Mouse (Mus musculus): ENCODE measurements at regions not wholly inside any gene's neighbourhood (a gene's known extent, or its start where the extent isn't known, plus 50 kb on each side); places are given as distances from the start of the nearest gene placed in this dataset.

DNA sequence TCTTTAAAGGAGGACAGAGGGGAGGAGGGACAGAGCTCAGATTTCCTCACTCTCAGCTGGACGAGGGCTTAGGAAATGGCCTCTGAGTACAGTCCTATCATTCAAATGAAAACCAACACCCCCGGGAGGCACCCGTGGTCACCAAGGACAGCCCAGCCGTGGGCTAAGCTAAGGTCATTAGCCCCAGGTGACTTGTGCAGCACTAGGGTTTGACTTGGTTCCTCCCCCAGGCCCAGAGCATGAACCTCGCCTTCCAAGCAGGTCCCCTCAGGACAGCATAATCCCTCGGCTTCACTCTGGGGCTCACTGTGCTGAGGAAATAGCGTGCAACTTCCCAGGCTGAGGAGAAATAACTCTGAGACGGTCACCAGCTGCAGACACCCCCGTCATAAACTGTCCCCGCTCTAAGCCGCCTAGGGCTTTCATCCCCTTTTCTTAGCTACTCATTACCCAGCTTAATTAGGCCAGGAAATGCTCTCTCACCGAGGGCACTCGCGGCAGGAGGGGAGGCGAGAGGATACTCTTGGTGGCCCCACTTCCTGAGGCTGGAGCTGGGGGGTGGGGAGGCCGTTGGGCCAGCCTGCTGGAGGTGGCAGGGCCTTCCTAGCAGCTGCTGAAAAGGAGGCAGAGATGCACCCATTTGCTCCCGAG lies 61.0 kb upstream of the Hdhd5 start:
- Histone ChIP-seq H3K4me2 (replicated peaks) (peak overlapping the region; percentile 49), H3K4me1 (peaks cover 15% of the 10 kb centered on the region), H3K9me3 (no peaks in the 10 kb centered on the region), H3K4me3 (no peak overlapping the region), H3K36me3 (no peaks in the 10 kb centered on the region), H3K9ac (no peak overlapping the region), H3K27ac (peak overlapping the region; percentile 39; the same call in 1 of the 2 replicates), H3K27me3 (no peaks in the 10 kb centered on the region)
- 2% methylated on average over 17 of the region's 17 CpGs for WGBS
- ATAC-seq (ENCODE audit: low FRiP score, low read depth) = peak; percentile 48; the same call in 1 of the 2 replicates

DNA sequence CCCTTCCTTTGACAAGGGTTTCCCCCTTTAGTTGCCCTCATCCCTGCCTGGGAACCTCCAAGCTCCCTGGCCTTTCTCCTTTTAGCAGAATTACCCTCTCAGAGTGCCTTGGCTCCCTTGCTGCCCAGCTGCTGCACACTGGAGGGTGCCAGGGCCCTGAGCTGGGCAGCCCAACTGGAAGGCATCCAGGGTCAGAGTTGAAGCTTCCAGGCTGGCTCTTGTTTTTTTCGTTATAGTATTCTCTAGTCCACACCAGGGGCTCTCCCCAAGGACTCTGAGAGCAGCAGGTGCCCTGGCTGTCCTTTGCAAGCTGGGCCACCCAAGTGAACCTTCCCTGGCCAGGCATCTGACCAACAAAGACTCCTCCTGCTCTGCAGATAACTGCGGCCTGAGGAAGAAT lies 59.1 kb upstream of the Hdhd5 start:
- H3K36me3 ChIP-seq = no peaks in the 10 kb centered on the region
- H3K4me2 ChIP-seq (replicated peaks) = no peak overlapping the region
- 74% methylated on average over 2 of the region's 2 CpGs for WGBS
- H3K9me3 ChIP-seq = no peaks in the 10 kb centered on the region
- H3K9ac ChIP-seq = no peak overlapping the region
- H3K4me3 ChIP-seq = no peak overlapping the region
- no peak for ATAC-seq (ENCODE audit: low FRiP score, low read depth)
- H3K4me1 ChIP-seq = peaks cover 22% of the 10 kb centered on the region
- no peaks in the 10 kb centered on the region for H3K27me3 ChIP-seq
- H3K27ac ChIP-seq = no peak overlapping the region

DNA sequence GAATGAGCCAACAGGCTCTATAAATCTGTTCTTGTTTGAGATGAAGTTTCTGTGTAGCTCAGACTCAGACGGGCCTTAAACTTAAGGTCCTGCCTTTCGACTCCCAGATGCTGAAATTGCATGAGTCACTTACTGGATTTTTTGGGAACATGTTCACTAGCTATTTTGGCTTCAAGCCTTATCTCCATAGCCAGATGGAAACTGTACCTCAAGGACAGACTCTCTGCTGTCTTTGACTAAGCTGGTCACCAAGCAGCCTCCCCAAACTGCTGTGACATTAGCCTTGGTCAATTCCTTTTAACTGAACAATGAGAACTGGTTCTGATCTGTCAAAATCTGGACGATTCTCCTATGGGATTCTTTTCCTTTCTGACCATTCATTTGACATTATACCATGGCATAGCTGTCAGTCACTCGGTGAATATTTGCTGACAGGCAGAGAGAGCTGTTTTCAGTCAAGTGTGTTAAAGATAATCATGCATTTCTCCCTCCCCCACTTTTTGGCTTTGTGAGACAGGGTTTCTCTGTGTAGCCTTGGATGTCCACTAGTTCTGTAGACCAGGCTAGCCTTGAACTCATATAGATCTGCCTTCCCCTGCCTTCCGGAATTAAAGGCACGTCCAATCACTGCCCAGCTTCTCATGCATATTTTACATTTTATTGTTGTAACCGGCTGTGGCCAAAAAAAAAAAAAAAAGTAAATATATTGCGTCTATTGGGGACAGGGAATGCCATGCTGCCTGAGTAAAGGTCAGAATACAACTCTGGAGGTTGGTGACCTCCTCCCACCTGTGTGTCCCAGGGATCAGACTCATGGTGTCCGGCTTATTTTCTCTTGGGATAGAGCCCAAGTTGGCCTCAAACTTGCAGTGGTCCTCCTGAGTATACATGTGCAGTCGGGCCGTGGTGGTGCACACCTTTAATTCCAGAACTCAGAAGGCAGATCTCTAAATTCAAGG lies 57.9 kb upstream of the Hdhd5 start:
- 83% methylated on average over 11 of the region's 11 CpGs for WGBS
- H3K27me3 ChIP-seq = no peaks in the 10 kb centered on the region
- H3K27ac ChIP-seq = no peak overlapping the region
- H3K4me3 ChIP-seq = no peak overlapping the region
- peaks cover 24% of the 10 kb centered on the region for H3K4me1 ChIP-seq
- no peaks in the 10 kb centered on the region for H3K9me3 ChIP-seq
- no peak for ATAC-seq (ENCODE audit: low FRiP score, low read depth)
- no peaks in the 10 kb centered on the region for H3K36me3 ChIP-seq
- H3K4me2 ChIP-seq (replicated peaks) = no peak overlapping the region
- H3K9ac ChIP-seq = no peak overlapping the region

DNA sequence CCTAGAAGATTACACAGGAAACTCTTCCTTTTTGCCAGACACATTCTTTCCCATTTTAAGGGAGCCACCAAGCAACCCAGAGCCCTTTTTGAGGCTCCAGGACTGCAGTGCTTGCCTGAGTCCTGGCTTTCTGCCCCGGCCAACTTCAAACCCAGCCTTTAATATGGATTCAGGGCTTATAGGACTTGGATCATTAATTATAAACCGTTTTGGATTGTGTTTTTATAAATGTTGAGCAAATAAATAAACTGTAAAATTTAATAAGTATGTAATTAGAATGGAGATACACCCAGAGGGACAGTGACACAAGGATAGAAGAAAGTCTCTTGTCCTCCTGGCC lies 54.8 kb upstream of the Hdhd5 start:
- Histone ChIP-seq H3K9me3 (no peaks in the 10 kb centered on the region), H3K4me2 (replicated peaks) (no peak overlapping the region), H3K27ac (peak overlapping the region; percentile 59; the same call in 1 of the 2 replicates), H3K9ac (0 out of 2 replicates have a peak overlapping the region, but pooled peaks have one; percentile 20), H3K4me1 (peaks cover 15% of the 10 kb centered on the region), H3K27me3 (no peaks in the 10 kb centered on the region), H3K36me3 (no peaks in the 10 kb centered on the region), H3K4me3 (no peak overlapping the region)
- 47% methylated on average over 2 of the region's 2 CpGs for WGBS
- no peak for ATAC-seq (ENCODE audit: low FRiP score, low read depth)

DNA sequence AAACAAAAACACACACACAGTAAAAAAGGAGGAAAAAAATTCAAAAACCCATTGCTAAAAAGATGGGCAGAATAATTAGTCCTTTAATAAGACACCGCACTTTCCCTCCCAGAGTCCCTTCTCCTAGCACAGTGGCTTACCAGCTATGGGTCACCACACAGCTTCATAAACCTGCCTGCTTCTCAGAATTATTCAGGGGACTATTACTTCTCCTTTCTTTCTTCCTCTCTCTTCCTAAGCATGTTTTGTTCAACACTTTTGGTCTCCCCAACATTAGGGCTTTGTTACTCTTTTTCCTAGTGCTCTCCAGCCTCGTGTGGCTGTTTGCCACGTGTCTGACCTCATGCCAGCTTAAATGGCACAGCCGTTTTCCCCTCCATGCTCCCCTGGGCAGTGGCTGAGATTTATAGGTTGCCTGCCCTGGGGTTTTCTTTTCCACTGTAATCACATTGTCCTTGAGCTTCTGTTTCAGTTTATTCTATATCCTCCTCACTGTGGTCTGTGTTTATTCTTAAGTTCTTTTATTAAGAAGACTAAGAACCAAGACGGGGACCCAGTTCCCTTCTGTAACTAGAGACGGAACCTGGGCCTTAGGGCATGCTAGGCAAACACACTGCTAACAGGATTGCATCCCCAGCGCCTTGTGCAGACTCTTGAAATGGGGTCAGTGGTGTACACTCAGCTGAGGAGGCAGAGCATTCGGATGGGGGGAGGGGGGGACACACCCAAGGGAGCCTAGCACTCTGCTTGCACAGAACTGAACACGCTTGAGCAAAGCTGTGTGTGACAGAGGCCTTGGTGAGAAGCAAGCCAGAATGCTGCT lies 54.2 kb upstream of the Hdhd5 start:
- 33% methylated on average over 9 of the region's 9 CpGs for WGBS
- no peaks in the 10 kb centered on the region for H3K9me3 ChIP-seq
- no peak overlapping the region for H3K4me3 ChIP-seq
- no peaks in the 10 kb centered on the region for H3K36me3 ChIP-seq
- no peaks in the 10 kb centered on the region for H3K27me3 ChIP-seq
- peaks cover 20% of the 10 kb centered on the region for H3K4me1 ChIP-seq
- H3K4me2 ChIP-seq (replicated peaks) = no peak overlapping the region
- 0 out of 2 replicates have a peak overlapping the region, but pooled peaks have one; percentile 20 for H3K9ac ChIP-seq
- H3K27ac ChIP-seq = peak overlapping the region; percentile 59; the same call in 1 of the 2 replicates
- no peak for ATAC-seq (ENCODE audit: low FRiP score, low read depth)

DNA sequence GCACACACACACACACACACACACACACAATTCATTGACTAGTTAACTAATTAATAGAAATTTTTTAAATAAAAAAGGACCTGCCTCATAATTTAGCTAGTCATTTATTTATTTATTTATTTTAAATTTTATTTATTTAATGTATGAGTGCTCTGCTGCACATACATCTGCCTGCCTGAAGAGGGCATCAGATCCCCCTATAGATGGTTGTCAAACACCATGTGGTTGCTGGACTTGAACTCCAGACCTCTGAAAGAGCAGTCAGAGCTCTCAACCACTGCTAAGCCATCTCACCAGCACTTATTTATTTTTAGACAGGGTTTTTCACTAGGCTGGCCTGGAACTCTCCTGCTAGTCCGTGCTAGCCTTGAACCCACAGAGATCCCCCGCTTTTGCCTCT lies 50.6 kb upstream of the Hdhd5 start:
- ATAC-seq (ENCODE audit: low FRiP score, low read depth) = no peak
- no peak overlapping the region for H3K4me3 ChIP-seq
- H3K4me2 ChIP-seq (replicated peaks) = no peak overlapping the region
- H3K4me1 ChIP-seq = peaks cover 35% of the 10 kb centered on the region
- no peaks in the 10 kb centered on the region for H3K9me3 ChIP-seq
- H3K27ac ChIP-seq = no peak overlapping the region
- H3K36me3 ChIP-seq = no peaks in the 10 kb centered on the region
- no peaks in the 10 kb centered on the region for H3K27me3 ChIP-seq
- no peak overlapping the region for H3K9ac ChIP-seq
- WGBS = 90% methylated on average over 2 of the region's 2 CpGs
